Mouse (Mus musculus): ENCODE data around the gene Gstk1. TPM values are rescaled to one million over a fixed set of nuclear protein-coding genes. Genes with fewer than 3 reads are reported as not detected.

Gstk1 gene
- polyA plus RNA-seq, 1 experiment from 2014 or later: 13.1 TPM

- Histone ChIP-seq H3K27ac (ENCODE audit: low read depth, low read length) (no peak overlapping the region), H3K4me3 (ENCODE audit: low read depth, low read length) (no peak overlapping the region), H3K4me1 (ENCODE audit: control insufficient read depth, insufficient read depth, low read length) (no peaks in the 10 kb centered on the region), H3K27me3 (replicated peaks; ENCODE audit: control insufficient read depth, insufficient read depth, low read length) (no peaks in the 10 kb centered on the region), H3K9ac (ENCODE audit: low read length) (no peak overlapping the region), H3K9me3 (replicated peaks; ENCODE audit: control insufficient read depth, low read length) (no peaks in the 10 kb centered on the region), H3K4me2 (ENCODE audit: low read length) (no peak overlapping the region), H3K36me3 (ENCODE audit: control insufficient read depth, insufficient read depth, low read length) (no peaks in the 10 kb centered on the region)
- 68% methylated on average over 6 of the region's 6 CpGs for WGBS
- DNase-seq (ENCODE audit: low spot score) (peak; percentile 20), ATAC-seq (no peak)
Observed at GRCm38 (mm10) chr6:42237276-42237805, 8.4 kb upstream of the Gstk1 start.

DNA sequence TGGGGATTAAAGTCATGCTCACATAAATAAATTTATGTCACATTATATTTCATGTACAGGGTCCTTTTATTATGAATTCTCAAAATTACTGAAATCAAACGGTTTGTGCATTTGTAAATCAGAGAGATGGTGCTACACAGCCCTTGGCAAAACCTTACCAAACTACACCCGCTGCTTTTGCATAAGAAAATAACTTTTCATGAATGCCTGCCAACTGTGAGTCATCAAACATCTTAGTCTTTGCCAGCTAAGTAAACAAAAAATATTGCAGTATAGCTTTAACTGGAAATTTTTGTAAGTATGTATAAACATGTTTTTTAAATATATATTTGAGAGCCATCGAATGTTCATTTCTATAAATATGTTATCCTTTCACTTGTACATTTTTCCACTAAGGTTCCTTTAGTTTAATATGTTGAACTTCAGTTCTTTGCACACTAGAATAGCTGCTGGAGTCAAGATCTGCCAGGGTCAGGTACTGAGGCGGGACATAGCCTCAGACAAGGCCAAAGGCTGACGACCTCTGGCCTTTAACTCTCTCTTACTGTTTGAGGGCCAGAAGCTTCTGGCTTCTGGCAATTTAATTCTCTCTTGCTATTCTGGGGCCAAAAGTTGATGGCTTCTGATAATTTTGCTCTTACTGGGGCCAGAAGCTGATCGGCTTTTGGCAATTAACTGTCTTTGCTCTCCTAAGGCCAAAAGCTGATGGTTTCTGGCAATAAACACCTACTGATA is 4.3 kb upstream of the Gstk1 start:
- no peak overlapping the region for H3K27ac ChIP-seq (ENCODE audit: low read depth, low read length)
- no peaks in the 10 kb centered on the region for H3K9me3 ChIP-seq (replicated peaks; ENCODE audit: control insufficient read depth, low read length)
- ATAC-seq (no peak), DNase-seq (ENCODE audit: low spot score) (peak; percentile 67)
- H3K9ac ChIP-seq (ENCODE audit: low read length): no peak overlapping the region
- H3K4me2 ChIP-seq (ENCODE audit: low read length): no peak overlapping the region
- H3K36me3 ChIP-seq (ENCODE audit: control insufficient read depth, insufficient read depth, low read length): no peaks in the 10 kb centered on the region
- H3K4me1 ChIP-seq (ENCODE audit: control insufficient read depth, insufficient read depth, low read length): no peaks in the 10 kb centered on the region
- H3K4me3 ChIP-seq (ENCODE audit: low read depth, low read length): no peak overlapping the region
- no peaks in the 10 kb centered on the region for H3K27me3 ChIP-seq (replicated peaks; ENCODE audit: control insufficient read depth, insufficient read depth, low read length)
- WGBS: 77% methylated on average over 6 of the region's 6 CpGs

DNA sequence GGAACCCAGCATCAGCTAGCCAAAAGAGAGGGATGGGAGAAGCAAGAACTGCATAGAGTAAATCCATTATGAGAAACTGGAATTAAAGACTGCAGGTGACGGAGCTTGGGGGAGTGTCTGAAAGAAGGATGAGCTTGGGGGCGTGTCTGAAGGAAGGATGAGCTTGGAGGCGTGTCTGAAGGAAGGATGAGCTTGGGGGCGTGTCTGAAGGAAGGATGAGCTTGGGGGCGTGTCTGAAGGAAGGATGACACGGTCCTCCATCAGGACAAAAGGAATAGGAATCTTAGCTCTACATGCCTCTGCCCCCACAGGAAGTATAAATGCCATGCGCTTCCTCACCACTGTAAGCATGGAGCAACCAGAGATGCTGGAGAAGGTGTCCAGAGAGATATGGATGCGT is 1.4 kb downstream of the Gstk1 start:
- H3K36me3 ChIP-seq (ENCODE audit: control insufficient read depth, insufficient read depth, low read length): no peaks in the 10 kb centered on the region
- H3K27ac ChIP-seq (ENCODE audit: low read depth, low read length): no peak overlapping the region
- H3K4me3 ChIP-seq (ENCODE audit: low read depth, low read length): no peak overlapping the region
- no peak for ATAC-seq
- no peak for DNase-seq (ENCODE audit: low spot score)
- no peaks in the 10 kb centered on the region for H3K4me1 ChIP-seq (ENCODE audit: control insufficient read depth, insufficient read depth, low read length)
- no peaks in the 10 kb centered on the region for H3K9me3 ChIP-seq (replicated peaks; ENCODE audit: control insufficient read depth, low read length)
- 0 out of 2 replicates have a peak overlapping the region, but pooled peaks have one; percentile 8 for H3K4me2 ChIP-seq (ENCODE audit: low read length)
- H3K9ac ChIP-seq (ENCODE audit: low read length): no peak overlapping the region
- H3K27me3 ChIP-seq (replicated peaks; ENCODE audit: control insufficient read depth, insufficient read depth, low read length): no peaks in the 10 kb centered on the region
- 12% methylated on average over 8 of the region's 8 CpGs for WGBS

GRCm38 (mm10) chr6:42247981-42248380 is 2.2 kb downstream of the Gstk1 start:
- peak; percentile 70 for DNase-seq (ENCODE audit: low spot score)
- no peaks in the 10 kb centered on the region for H3K9me3 ChIP-seq (replicated peaks; ENCODE audit: control insufficient read depth, low read length)

DNA sequence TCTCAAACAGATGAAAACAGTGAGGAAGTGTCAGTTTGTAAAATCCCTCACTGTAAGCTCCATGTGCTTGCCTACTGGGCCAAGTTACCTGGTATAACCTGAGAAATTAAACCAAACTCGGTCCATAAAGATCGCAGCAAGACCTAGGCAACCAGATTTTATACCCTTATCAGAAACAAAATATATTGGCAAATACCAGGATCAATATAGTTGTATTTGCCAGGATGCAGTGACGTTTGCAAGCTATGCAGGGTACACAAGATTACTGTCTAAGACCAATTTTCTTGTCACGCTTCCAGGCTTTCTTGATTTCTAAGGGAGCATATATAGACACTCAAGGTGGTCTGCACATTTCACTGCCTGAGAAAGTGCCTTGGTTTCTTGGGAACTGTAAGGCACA is 6.1 kb downstream of the Gstk1 start:
- no peaks in the 10 kb centered on the region for H3K27me3 ChIP-seq (replicated peaks; ENCODE audit: control insufficient read depth, insufficient read depth, low read length)
- no peak for DNase-seq (ENCODE audit: low spot score)
- H3K4me3 ChIP-seq (ENCODE audit: low read depth, low read length): no peak overlapping the region
- 91% methylated on average over 4 of the region's 4 CpGs for WGBS
- no peak overlapping the region for H3K27ac ChIP-seq (ENCODE audit: low read depth, low read length)
- H3K4me2 ChIP-seq (ENCODE audit: low read length): no peak overlapping the region
- no peaks in the 10 kb centered on the region for H3K4me1 ChIP-seq (ENCODE audit: control insufficient read depth, insufficient read depth, low read length)
- ATAC-seq: no peak
- H3K9me3 ChIP-seq (replicated peaks; ENCODE audit: control insufficient read depth, low read length): no peaks in the 10 kb centered on the region
- no peaks in the 10 kb centered on the region for H3K36me3 ChIP-seq (ENCODE audit: control insufficient read depth, insufficient read depth, low read length)
- H3K9ac ChIP-seq (ENCODE audit: low read length): no peak overlapping the region

More at GRCm38 (mm10) chr6:42247981-42248380, 2.2 kb downstream of the Gstk1 start:
- 70% methylated on average over 1 of the region's 1 CpGs for WGBS
- H3K4me2 ChIP-seq (ENCODE audit: low read length): no peak overlapping the region
- H3K4me3 ChIP-seq (ENCODE audit: low read depth, low read length): no peak overlapping the region
- H3K4me1 ChIP-seq (ENCODE audit: control insufficient read depth, insufficient read depth, low read length): no peaks in the 10 kb centered on the region
- ATAC-seq: no peak
- H3K27me3 ChIP-seq (replicated peaks; ENCODE audit: control insufficient read depth, insufficient read depth, low read length): no peaks in the 10 kb centered on the region
- H3K27ac ChIP-seq (ENCODE audit: low read depth, low read length): no peak overlapping the region
- H3K9ac ChIP-seq (ENCODE audit: low read length): no peak overlapping the region
- H3K36me3 ChIP-seq (ENCODE audit: control insufficient read depth, insufficient read depth, low read length): no peaks in the 10 kb centered on the region

DNA sequence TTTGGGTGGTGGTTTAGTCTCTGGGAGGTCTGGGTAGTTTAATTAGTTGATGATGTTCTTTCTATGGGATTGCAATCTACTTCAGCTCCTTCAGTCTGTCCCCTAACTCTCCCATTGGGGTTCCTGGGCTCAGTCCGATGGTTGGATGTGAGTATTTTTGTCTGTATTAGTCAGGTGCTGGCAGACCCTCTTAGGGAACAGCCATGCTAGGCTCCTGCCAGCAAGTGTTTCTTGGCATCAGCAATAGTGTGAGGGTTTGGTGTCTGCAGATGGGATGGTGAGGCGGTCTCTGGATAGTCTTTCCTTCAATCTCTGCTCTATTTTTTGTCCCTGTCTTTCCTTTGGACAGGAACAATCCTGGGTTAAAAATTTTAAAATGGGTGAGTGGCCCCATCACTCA is 7.4 kb downstream of the Gstk1 start:
- Histone ChIP-seq H3K4me1 (ENCODE audit: control insufficient read depth, insufficient read depth, low read length) (no peaks in the 10 kb centered on the region), H3K27me3 (replicated peaks; ENCODE audit: control insufficient read depth, insufficient read depth, low read length) (no peaks in the 10 kb centered on the region), H3K9me3 (replicated peaks; ENCODE audit: control insufficient read depth, low read length) (no peaks in the 10 kb centered on the region), H3K4me2 (ENCODE audit: low read length) (no peak overlapping the region), H3K27ac (ENCODE audit: low read depth, low read length) (no peak overlapping the region), H3K36me3 (ENCODE audit: control insufficient read depth, insufficient read depth, low read length) (no peaks in the 10 kb centered on the region), H3K4me3 (ENCODE audit: low read depth, low read length) (no peak overlapping the region), H3K9ac (ENCODE audit: low read length) (no peak overlapping the region)
- 65% methylated on average over 2 of the region's 2 CpGs for WGBS
- ATAC-seq (no peak), DNase-seq (ENCODE audit: low spot score) (peak; percentile 27)

DNA sequence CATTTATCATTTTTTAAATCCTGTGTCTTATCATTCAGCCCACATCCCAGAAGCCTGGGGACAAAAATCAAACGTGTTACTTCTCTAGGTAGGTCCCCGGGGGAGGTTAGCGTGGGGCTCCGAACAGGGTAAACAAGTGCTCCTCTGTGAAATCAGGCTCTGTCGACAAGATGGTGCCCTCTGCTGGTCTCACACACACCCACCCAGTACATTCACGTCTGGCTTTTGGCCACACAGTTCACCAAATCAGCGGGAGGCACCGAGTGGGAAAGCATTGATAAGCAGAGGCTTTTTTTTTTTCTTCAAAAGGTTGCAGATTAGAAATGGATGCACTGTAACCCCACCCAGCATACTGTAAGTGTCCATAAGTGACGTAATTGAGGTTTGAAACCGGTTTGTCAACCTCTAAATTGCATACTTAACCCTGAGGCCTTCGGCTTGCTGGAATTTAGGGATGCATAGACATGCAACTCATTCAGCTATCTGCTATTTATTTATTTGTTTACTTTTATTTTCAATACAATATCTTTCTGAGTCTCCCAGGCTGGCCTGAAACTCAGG is 11.6 kb downstream of the Gstk1 start:
- Histone ChIP-seq H3K9ac (ENCODE audit: low read length) (no peak overlapping the region), H3K4me3 (ENCODE audit: low read depth, low read length) (no peak overlapping the region), H3K27me3 (replicated peaks; ENCODE audit: control insufficient read depth, insufficient read depth, low read length) (no peaks in the 10 kb centered on the region), H3K36me3 (ENCODE audit: control insufficient read depth, insufficient read depth, low read length) (no peaks in the 10 kb centered on the region), H3K4me2 (ENCODE audit: low read length) (no peak overlapping the region), H3K27ac (ENCODE audit: low read depth, low read length) (no peak overlapping the region), H3K9me3 (replicated peaks; ENCODE audit: control insufficient read depth, low read length) (no peaks in the 10 kb centered on the region), H3K4me1 (ENCODE audit: control insufficient read depth, insufficient read depth, low read length) (no peaks in the 10 kb centered on the region)
- DNase-seq (ENCODE audit: low spot score) (peak; percentile 68), ATAC-seq (peak; percentile 74)
- WGBS: 17% methylated on average over 11 of the region's 11 CpGs

DNA sequence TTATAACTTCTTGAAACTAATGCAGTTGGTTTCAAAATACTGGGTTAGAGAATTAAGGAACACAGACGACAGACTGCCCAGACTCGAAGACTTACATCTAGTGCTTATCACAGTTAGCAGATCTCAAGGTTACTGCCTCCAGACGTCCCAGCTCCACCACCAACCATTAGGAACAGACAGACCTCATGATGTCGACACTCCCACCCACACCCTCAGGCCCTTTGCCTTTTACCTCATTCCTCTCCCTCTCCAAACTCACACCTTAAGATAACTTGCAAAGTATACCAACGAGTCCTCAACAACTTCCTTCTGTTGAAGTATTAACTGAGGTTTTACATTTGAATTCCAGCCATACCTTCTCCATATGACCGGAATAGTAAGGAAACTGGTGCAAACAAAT is 14.7 kb downstream of the Gstk1 start:
- H3K27ac ChIP-seq (ENCODE audit: low read depth, low read length): no peak overlapping the region
- H3K36me3 ChIP-seq (ENCODE audit: control insufficient read depth, insufficient read depth, low read length): no peaks in the 10 kb centered on the region
- no peak overlapping the region for H3K4me2 ChIP-seq (ENCODE audit: low read length)
- DNase-seq (ENCODE audit: low spot score): no peak
- H3K9ac ChIP-seq (ENCODE audit: low read length): no peak overlapping the region
- no peaks in the 10 kb centered on the region for H3K9me3 ChIP-seq (replicated peaks; ENCODE audit: control insufficient read depth, low read length)
- H3K27me3 ChIP-seq (replicated peaks; ENCODE audit: control insufficient read depth, insufficient read depth, low read length): no peaks in the 10 kb centered on the region
- ATAC-seq: no peak
- H3K4me1 ChIP-seq (ENCODE audit: control insufficient read depth, insufficient read depth, low read length): no peaks in the 10 kb centered on the region
- 81% methylated on average over 6 of the region's 6 CpGs for WGBS
- H3K4me3 ChIP-seq (ENCODE audit: low read depth, low read length): no peak overlapping the region

DNA sequence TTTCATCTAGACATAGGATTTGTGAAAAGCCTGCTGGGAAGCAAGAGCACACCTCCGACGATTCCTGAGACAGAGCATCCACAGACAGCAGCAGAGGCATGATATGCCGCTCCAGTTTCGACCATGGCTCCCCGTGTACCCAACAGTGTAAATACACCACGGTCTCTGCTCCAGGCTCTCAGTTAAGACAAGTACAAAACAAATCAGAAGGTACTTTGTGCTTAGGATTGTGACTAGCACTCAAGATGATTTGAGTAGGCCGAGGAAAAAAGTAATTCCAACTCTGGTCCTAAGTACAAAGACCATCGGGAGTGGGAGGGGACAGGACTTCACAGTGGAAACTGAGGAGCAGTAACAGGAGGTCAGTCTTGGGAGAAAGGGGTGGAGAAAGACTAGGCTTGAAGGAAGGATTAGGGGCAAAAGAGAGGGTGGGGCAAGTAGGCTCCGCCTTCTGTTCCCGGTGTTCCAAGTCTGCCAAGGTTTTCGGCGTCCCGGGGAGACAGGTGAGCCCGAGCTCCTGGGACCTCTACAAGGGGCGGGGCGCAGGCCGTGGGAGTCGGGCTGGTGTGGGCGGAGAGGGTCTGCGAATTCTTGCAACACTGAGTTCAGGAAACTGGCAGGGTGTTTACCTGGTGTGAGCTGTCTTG is 15.9 kb downstream of the Gstk1 start, which contains the start of gene Tmem139:
TSS of gene Tmem139 (plus strand) at position 447 of the 647 bp plus-strand sequence.
- no peak within 1 kb of the TSS for H3K27ac ChIP-seq (ENCODE audit: low read depth, low read length)
- no peak within 1 kb of the TSS for H3K4me3 ChIP-seq (ENCODE audit: low read depth, low read length)
- H3K4me2 ChIP-seq (ENCODE audit: low read length): no peak within 1 kb of the TSS
- ATAC-seq: no peak
- H3K36me3 ChIP-seq (ENCODE audit: control insufficient read depth, insufficient read depth, low read length): no peaks in the 10 kb centered on the region
- WGBS: 22% methylated on average over 20 of the region's 20 CpGs
- no peaks in the 10 kb centered on the region for H3K9me3 ChIP-seq (replicated peaks; ENCODE audit: control insufficient read depth, low read length)
- H3K27me3 ChIP-seq (replicated peaks; ENCODE audit: control insufficient read depth, insufficient read depth, low read length): no peaks in the 10 kb centered on the region
- no peak within 1 kb of the TSS for H3K9ac ChIP-seq (ENCODE audit: low read length)
- no peak for DNase-seq (ENCODE audit: low spot score)
- peaks cover 3% of the 10 kb centered on the region; the same call in 1 of the 2 replicates for H3K4me1 ChIP-seq (ENCODE audit: control insufficient read depth, insufficient read depth, low read length)
